Mouse (Mus musculus): ENCODE measurements around the gene Epop. TPM values are rescaled to one million over a fixed set of nuclear protein-coding genes. Genes with fewer than 3 reads are reported as not detected.
A peak's percentile ranks its signal among the peaks of the same experiment; 100 is the strongest.

Epop gene
- 7.5 and 8.1 TPM in 2 replicates for total RNA-seq (2014; fragmentation: Nextera tagmentation)
- total RNA-seq (2017) = 1.6 and 2.5 TPM in 2 replicates

- peak; percentile 92 for ATAC-seq (replicated peaks; ENCODE audit: poor library complexity, severe bottlenecking)
Observed at GRCm38 (mm10) chr11:97629576-97629975, at the start of gene Epop. Epop (minus strand) TSS chr11:97629702.

DNA sequence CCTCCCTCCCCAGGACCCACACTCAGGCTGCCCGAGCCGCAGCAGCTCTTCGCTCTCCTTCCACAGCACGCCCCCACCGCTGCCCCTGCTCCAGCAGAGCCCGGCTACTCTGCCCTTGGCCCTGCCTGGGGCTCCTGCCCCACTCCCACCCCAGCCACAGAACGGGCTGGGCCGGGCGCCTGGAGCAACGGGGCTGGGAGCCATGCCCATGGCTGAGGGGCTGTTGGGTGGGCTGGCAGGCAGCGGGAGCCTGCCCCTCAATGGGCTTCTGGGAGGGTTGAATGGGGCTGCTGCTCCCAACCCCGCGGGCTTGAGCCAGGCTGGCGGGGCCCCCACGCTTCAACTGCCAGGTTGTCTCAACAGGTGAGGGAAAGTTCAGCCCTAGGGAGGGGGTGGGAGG, 48.8 kb upstream of the Epop start:
- ATAC-seq (replicated peaks; ENCODE audit: poor library complexity, severe bottlenecking) = no peak

DNA sequence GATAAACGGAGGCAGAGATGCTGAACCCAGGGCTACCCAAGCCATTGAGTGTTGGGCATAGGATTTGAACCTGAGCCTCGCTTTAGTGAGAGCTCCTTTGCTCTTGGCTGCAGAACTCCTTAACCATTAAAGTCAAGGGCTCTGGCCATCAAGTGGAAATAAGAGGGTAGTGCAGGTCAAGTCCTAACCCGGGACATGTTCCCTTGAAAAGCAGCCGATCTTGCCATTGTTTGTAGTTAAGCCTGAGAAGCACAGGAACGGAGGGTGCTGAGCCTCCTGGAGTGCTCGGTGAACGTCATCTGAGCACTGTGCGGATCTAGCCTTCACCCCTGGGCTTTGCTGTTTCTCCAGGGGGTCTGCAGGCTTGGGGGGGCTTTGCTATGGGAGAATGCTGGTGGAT, 48.3 kb upstream of the Epop start:
- ATAC-seq (replicated peaks; ENCODE audit: poor library complexity, severe bottlenecking) = no peak

DNA sequence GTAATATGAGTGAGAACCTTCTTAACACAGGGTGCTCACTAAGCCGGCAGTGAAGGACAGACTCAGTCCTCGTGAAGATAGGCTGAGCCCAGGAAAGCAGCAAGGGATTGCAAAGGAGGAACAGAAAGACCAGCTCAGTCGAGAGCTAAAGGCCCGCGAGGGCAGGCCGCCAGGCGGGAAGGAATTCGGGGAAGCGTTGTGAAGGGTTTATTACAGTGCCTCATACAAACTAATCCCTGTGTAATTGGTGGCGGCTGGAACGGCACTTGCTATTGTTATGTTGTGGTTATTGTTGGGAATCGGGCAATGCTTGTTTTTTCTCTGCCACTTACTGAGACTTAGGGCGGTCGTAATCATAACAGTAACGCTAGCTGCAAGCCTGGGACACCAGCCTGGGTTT, 47.9 kb upstream of the Epop start:
- ATAC-seq (replicated peaks; ENCODE audit: poor library complexity, severe bottlenecking) = no peak

GRCm38 (mm10) chr11:97676050-97676754, 46.7 kb upstream of the Epop start:
- ATAC-seq (replicated peaks; ENCODE audit: poor library complexity, severe bottlenecking) = no peak

- no peak for ATAC-seq (replicated peaks; ENCODE audit: poor library complexity, severe bottlenecking)
Observed at GRCm38 (mm10) chr11:97673148-97673547, 43.6 kb upstream of the Epop start.

DNA sequence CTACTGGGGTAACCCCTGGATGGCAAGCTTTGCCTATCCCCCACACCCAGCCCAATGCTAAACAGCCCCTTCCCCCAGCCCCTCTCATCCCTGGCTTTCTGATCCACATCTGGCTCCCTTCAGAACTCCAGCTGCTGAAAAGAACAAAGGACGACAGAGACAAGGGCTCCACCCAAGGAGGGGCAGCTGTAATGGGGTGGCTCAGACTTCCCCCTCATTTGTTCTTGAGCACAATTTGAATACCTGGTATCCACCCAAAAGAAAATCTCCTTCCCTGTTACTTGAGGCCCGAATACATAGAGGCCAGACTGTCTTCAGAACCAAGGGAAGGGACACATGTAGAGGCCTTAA, 41.6 kb upstream of the Epop start:
- no peak for ATAC-seq (replicated peaks; ENCODE audit: poor library complexity, severe bottlenecking)

DNA sequence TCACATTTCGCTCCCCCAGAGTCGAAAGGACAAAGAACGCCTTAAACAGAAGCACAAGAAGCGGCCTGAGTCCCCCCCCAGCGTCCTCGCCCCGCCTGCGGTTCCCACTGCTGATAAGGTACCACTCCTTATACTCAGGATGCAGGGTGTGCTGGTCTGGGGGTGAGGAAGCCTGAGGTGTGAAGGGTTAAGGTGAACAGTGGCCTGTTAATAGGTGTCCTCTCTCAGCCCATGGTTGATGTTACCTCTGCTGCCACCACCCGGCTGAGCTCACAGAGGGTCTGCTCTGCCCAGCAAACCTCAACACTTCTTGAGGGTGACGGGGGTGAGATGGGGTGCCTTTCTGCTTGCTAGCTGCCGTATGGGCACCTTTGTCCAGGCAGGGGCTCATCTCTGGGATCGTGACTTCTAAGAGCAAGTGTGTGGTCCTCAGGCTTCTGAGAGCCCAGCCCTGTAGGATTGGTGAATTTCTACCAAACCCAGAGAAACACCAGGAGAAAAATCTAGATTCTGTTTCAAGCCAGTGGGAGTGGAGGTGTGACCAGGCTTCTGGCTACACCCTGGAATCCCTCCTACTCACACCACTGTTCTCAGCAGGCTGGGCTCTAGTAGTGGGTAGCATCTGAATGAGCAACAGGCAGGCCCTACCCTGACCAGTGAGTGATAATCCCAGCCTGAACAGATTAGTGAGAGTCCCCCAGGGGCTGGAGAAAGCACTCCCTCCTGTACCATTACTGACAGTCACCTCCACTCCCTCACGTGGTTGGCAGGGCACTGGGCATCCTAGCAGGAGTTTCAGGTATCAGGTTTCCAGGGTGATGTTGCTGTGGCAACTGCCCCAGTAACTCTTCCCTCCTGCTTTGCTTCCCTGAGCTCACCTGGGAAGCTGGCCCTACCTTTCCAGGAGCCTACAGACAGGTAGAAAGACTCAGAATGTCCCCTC, 41.0 kb upstream of the Epop start:
- no peak for ATAC-seq (replicated peaks; ENCODE audit: poor library complexity, severe bottlenecking)

GRCm38 (mm10) chr11:97669829-97670228, 40.3 kb upstream of the Epop start:
- ATAC-seq (replicated peaks; ENCODE audit: poor library complexity, severe bottlenecking) = no peak

DNA sequence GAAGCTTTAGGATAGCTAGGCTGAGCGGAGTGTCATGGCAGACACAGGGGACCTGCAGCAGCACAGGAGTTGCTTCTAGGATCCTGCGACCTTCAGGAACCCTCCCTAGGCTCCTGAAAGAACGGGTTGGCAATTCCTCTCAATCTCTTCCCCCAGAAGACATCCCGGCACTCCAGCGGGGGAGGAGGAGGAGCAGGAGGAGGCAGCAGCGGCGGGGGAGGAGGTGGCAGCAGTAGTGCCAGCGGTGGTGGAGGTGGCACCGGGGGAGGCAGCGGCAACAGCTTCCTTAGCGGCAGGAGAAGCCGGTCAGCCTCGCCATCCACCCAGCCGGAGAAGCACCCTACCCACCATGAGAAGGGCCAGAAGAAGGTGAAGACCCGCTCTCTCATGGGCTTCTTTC, 39.8 kb upstream of the Epop start:
- ATAC-seq (replicated peaks; ENCODE audit: poor library complexity, severe bottlenecking) = no peak

- no peak for ATAC-seq (replicated peaks; ENCODE audit: poor library complexity, severe bottlenecking)
Observed at GRCm38 (mm10) chr11:97668160-97668559, 38.7 kb upstream of the Epop start.

DNA sequence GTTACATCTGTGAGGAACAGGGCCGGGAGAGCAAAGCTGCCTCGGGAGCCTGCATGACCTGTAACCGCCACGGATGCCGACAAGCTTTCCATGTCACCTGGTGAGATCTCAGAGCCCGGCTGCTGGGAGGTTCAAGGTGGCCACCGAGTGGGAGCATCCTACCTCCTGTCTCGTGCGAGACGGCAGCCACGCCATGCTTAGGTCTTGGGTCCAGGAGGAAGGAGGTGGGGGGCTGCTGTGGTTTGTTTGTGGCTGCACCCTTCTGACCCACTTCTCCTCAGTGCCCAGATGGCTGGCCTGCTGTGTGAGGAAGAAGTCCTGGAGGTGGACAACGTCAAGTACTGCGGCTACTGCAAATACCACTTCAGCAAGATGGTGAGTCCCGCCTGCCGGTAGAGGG, 37.3 kb upstream of the Epop start:
- no peak for ATAC-seq (replicated peaks; ENCODE audit: poor library complexity, severe bottlenecking)

- no peak for ATAC-seq (replicated peaks; ENCODE audit: poor library complexity, severe bottlenecking)
Observed at GRCm38 (mm10) chr11:97666221-97666620, 36.7 kb upstream of the Epop start.

GRCm38 (mm10) chr11:97665431-97665830, 35.9 kb upstream of the Epop start:
- ATAC-seq (replicated peaks; ENCODE audit: poor library complexity, severe bottlenecking) = no peak

- ATAC-seq (replicated peaks; ENCODE audit: poor library complexity, severe bottlenecking) = no peak
Observed at GRCm38 (mm10) chr11:97664771-97665240, 35.3 kb upstream of the Epop start.

DNA sequence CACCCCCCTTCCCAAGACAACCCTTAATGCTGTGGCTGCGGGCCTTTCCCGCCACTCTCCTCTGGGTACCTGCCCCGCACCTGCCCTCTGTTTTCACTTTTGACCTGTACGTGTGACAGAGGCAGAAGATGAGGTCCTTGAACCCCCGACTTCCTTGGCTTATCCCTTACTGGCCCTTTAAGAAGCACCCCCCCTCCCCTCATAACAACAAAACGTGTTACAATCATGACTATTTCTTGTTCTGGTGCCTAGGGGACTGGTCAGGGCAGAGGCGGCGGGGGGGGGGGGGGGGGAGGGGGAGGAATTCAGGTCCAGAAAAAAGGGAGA, 34.8 kb upstream of the Epop start:
- ATAC-seq (replicated peaks; ENCODE audit: poor library complexity, severe bottlenecking) = no peak

DNA sequence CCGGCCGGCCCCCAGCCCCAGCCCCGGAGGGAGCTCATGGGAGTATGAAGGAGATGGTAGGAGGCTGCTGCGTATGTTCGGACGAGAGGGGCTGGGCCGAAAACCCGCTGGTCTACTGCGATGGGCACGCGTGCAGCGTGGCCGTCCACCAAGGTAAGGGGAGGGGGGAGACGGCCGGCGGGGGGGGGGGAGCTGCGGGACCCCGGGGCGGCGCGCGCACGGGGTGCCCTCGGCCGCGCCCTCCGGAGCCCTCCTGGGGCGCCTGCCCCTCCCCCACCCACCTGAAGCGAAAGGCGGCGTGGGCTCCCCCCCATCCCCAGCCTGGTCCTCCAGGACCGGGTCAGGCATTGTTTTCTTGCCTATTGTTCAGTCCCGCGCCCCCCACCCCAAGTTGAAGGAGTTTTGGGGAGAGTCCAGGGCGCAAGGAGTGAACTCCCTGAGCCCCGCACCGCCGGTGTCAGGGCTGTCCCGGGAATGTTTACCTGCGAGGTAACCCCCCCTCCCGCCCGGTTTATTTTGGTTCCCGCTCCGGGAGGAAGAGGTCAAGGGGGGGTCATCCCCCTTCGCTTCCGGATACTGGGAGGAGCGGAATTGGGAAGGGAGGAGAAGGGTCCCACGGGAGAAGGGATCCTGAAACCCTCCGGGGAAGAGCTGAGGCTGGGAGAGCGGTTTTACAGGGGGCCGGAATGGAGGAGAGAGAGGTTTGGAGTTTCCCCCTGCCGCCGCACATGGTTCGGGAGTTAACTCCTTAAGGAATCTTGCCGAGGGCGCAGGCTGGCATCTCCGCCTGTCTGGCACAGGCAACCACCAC, 34.2 kb upstream of the Epop start:
- no peak for ATAC-seq (replicated peaks; ENCODE audit: poor library complexity, severe bottlenecking)

DNA sequence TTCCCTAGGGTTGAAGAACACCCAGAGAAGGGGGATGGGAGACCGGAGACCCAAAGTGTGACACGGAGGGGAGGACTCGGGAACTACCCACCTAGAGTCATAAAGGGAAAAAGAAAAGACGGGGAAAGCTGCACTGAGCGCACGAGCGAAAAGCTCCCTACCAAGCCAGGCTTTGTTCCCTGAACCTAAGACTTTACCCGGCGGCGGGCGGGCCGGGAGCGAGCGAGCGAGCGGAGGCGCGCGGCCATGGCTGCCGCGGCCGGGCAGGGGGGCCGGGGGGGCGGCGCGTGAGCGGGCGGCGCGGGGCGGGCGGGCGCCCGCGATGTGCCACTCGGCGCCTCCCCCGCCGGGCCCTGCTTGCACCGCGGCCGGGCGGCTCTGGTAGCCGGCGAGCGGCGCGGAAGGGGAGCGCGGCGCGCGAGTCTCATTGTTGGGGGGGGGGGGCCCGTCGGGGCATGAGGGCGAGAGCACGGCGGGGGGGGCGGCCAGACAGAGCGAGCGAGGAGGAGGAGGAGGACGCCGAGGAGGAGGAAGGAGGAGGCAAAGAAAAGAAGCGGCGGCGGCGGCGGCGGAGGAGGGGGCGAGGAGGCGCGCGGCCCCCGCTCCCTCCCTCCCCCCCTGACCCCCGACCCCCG, 33.5 kb upstream of the Epop start, which contains the start of gene Mllt6:
Mllt6 (plus strand) TSS at position 522 of the 635 bp plus-strand sequence.
- ATAC-seq (replicated peaks; ENCODE audit: poor library complexity, severe bottlenecking) = no peak; the same call in 1 of the 2 replicates

DNA sequence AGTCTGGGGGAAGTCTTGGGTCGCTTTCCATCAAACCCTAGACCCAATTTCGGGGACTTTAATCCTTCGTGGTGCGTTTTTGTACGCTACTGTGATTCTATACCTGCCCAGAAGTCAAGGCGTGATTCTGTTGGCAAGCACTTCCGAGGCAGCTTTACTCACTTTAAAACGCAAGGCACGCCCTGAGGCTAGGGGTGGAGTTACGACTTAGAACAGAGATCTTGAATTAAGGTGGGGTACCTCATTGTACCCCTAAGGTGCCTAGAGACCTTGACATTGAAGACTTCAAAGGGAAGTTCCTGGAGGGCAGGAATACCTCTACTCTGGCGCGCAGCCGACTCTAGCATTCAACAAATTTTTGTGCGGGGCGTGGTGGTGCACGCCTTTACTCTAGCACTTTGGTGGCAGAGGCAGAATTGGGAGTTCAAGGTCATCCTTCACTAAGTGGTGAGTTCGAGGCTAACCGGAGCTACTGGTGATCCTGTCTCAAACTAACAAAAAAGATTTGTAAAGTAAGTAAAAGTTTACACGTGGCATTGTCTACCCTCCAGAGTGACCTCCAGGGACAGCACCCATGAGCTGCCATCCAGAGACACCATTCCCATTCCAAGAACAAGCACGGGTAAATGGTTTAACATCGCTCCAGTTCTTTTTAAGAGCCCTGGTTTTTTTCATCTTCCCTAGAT, 32.8 kb upstream of the Epop start:
- no peak for ATAC-seq (replicated peaks; ENCODE audit: poor library complexity, severe bottlenecking)

Data from granulocyte monocyte progenitor cell, adult 5-6 weeks (primary cell).